Mouse (Mus musculus): ENCODE results near the gene Jagn1. TPM values are rescaled to one million over a fixed set of nuclear protein-coding genes. Genes with fewer than 3 reads are reported as not detected.

The Jagn1 gene
- polyA plus RNA-seq, 1 experiment: 81.6 TPM

- no peaks in the 10 kb centered on the region for H3K4me1 ChIP-seq (ENCODE audit: control insufficient read depth, insufficient read depth, low read length)
- no peak overlapping the region for H3K27ac ChIP-seq (ENCODE audit: insufficient read depth, low read depth, low read length)
- no peak for DNase-seq
- 54% methylated on average over 28 of the region's 28 CpGs for WGBS
- no peaks in the 10 kb centered on the region for H3K27me3 ChIP-seq (replicated peaks; ENCODE audit: control insufficient read depth, insufficient read depth, low read length)
- H3K4me3 ChIP-seq (ENCODE audit: insufficient read depth, low read depth, low read length): peak overlapping the region; percentile 52; the same call in 1 of the 2 replicates
- TF ChIP-seq CTCF (conservative IDR thresholded peaks at IDR 0.05; ENCODE audit: insufficient read depth, insufficient read length, low read depth, low read length) (no peak), POLR2A (IDR thresholded peaks at IDR 0.05; ENCODE audit: low read depth, low read length) (no peak)
- no peaks in the 10 kb centered on the region for H3K36me3 ChIP-seq (ENCODE audit: control insufficient read depth, insufficient read depth, low read length)
These were observed 52.8 kb downstream of the Jagn1 start for GRCm38 (mm10) chr6:113495071-113495675.

Other genes starting within 250 kb of the Jagn1 start
- 0.09 and 0.12 TPM in 2 replicates for gene Lhfpl4, start 247.2 kb upstream of the Jagn1 start, polyA plus RNA-seq (2012; rRNA removed)
- 43.6 and 56.9 TPM in 2 replicates for gene Mtmr14, start 204.7 kb upstream of the Jagn1 start, polyA plus RNA-seq (2012; rRNA removed)
- gene Cpne9, start 160.3 kb upstream of the Jagn1 start, polyA plus RNA-seq (2012; rRNA removed): 0.15 and 1.3 TPM in 2 replicates
- gene Brpf1, start 135.4 kb upstream of the Jagn1 start, polyA plus RNA-seq (2012; rRNA removed): 13.2 and 13.5 TPM in 2 replicates
- 16.4 and 19.4 TPM in 2 replicates for gene Ogg1, start 115.6 kb upstream of the Jagn1 start, polyA plus RNA-seq (2012; rRNA removed)
- gene Camk1, start 98.6 kb upstream of the Jagn1 start, polyA plus RNA-seq (2012; rRNA removed): 57.8 and 63.2 TPM in 2 replicates
- gene Tada3, start 64.7 kb upstream of the Jagn1 start, polyA plus RNA-seq (2012; rRNA removed): 23.5 and 24.3 TPM in 2 replicates
- gene Arpc4, start 64.5 kb upstream of the Jagn1 start, polyA plus RNA-seq (2012; rRNA removed): 73.8 and 79.1 TPM in 2 replicates
- 5.9 and 6.4 TPM in 2 replicates for gene Ttll3, start 53.3 kb upstream of the Jagn1 start, polyA plus RNA-seq (2012; rRNA removed)
- gene Rpusd3, start 23.2 kb upstream of the Jagn1 start, polyA plus RNA-seq (2012; rRNA removed): 159 and 197 TPM in 2 replicates
- 102 and 137 TPM in 2 replicates for gene Cidec, start 6.8 kb upstream of the Jagn1 start, polyA plus RNA-seq (2012; rRNA removed)
- gene Il17re, start 15.9 kb downstream of the Jagn1 start, polyA plus RNA-seq (2012; rRNA removed): 25.7 and 41.4 TPM in 2 replicates
- gene Il17rc, start 28.9 kb downstream of the Jagn1 start, polyA plus RNA-seq (2012; rRNA removed): 37.6 and 41.8 TPM in 2 replicates
- gene Creld1, start 40.7 kb downstream of the Jagn1 start, polyA plus RNA-seq (2012; rRNA removed): 22.3 and 23.6 TPM in 2 replicates
- gene Prrt3, start 59.4 kb downstream of the Jagn1 start, polyA plus RNA-seq (2012; rRNA removed): 0.05 TPM in 1 of 2 replicates, not detected in the other
- 60.1 and 64.5 TPM in 2 replicates for gene Emc3, start 89.1 kb downstream of the Jagn1 start, polyA plus RNA-seq (2012; rRNA removed)
- 0.31 and 0.44 TPM in 2 replicates for gene Fancd2, start 89.1 kb downstream of the Jagn1 start, polyA plus RNA-seq (2012; rRNA removed)
- gene Fancd2os, start 158.1 kb downstream of the Jagn1 start, polyA plus RNA-seq (2012; rRNA removed): 0.54 and 1.3 TPM in 2 replicates
- gene Brk1, start 162.2 kb downstream of the Jagn1 start, polyA plus RNA-seq (2012; rRNA removed): 171 and 216 TPM in 2 replicates
- gene Vhl, start 181.4 kb downstream of the Jagn1 start, polyA plus RNA-seq (2012; rRNA removed): 19.0 and 24.6 TPM in 2 replicates
- gene Irak2, start 195.9 kb downstream of the Jagn1 start, polyA plus RNA-seq (2012; rRNA removed): 53.8 and 67.1 TPM in 2 replicates

All from kidney, adult 2 months (tissue).